Comparison of ENCODE assay signal across 9 mouse cellular contexts in genomic region chr6:146270776-146271533, GRCm38 (mm10).
A peak's percentile ranks its signal among the peaks of the same experiment; 100 is the strongest.
DNase-seq lines count a peak whose midpoint lies in the region; ATAC-seq lines count a peak whose summit lies in the region.
"Had no signal": no experiment of that assay in that cellular context is flagged by ENCODE, and none has a peak within 500 bp of the region (broad histone marks: within the 10 kb centered on the region; RNA-seq: fewer than 3 reads in every experiment).

No protein-coding gene starts in this region.

- no peak overlapping the region for H3K4me3 ChIP-seq in hindbrain, embryonic 15.5 days
- H3K4me3 ChIP-seq: erythroblast, embryonic 14.5 days had no signal

- H3K9me3 ChIP-seq in hindbrain, embryonic 15.5 days = no peaks in the 10 kb centered on the region

- H3K36me3 ChIP-seq in hindbrain, embryonic 15.5 days = no peaks in the 10 kb centered on the region

- ATAC-seq in hindbrain, embryonic 15.5 days (ENCODE audit: low FRiP score, low read depth) = peak; percentile 80

- no peaks in the 10 kb centered on the region for H3K27me3 ChIP-seq in hindbrain, embryonic 15.5 days

- WGBS in hindbrain, embryonic 15.5 days = 45% methylated on average over 12 of the region's 12 CpGs

- H3K4me1 ChIP-seq in hindbrain, embryonic 15.5 days (replicated peaks) = peaks cover 9% of the 10 kb centered on the region

- peak; percentile 66 to 75 for DNase-seq in CD8-positive naive resting alpha-beta T cell, adult 2 months (ENCODE audit: low read depth in 2 of 2, low spot score in 2 of 2)
- peak; percentile 70 to 75 for DNase-seq in adrenal gland, postnatal 36 days
- DNase-seq in frontal cortex, postnatal 10 days (ENCODE audit: low spot score in 2 of 2) = peak; percentile 56 to 61
- peak; percentile 63 to 70 for DNase-seq in layer of hippocampus, postnatal 36 days
- DNase-seq in lung, postnatal 36 days = peak; percentile 92
- DNase-seq in right cerebral cortex, adult 18-20 months = peak; percentile 83
- DNase-seq in urinary bladder, postnatal 14 days (ENCODE audit: low spot score) = peak; percentile 84

- no peak overlapping the region for H3K9ac ChIP-seq in hindbrain, embryonic 15.5 days

- no peak overlapping the region for H3K27ac ChIP-seq in hindbrain, embryonic 15.5 days (replicated peaks)

- peak overlapping the region; percentile 24; the same call in 1 of the 2 replicates for H3K4me2 ChIP-seq in hindbrain, embryonic 15.5 days
